Mouse (Mus musculus) E14TG2a.4 (cell line): ENCODE data around the gene Cypt4.
"Not testable (repeated sequence)": the region's sequence is repeated elsewhere in the genome, so short reads cannot be mapped to it uniquely, and the experiment has no call there.

Experiments
- H3K27me3 ChIP-seq: 2 replicates; pipeline ENCODE4 v1.6.1; 2014; ENCODE audit warnings: low read length, control low read depth; ENCODE audit not compliant: insufficient read depth
- H3K36me3 ChIP-seq: 2 replicates; pipeline ENCODE4 v1.6.1; 2014; ENCODE audit warnings: low read length, control low read depth; ENCODE audit not compliant: insufficient read depth
- H3K4me1 ChIP-seq: replicated peaks from 2 replicates; pipeline ENCODE4 v1.6.1; 2014; ENCODE audit warnings: low read depth, low read length, control low read depth
- H3K4me3 ChIP-seq: replicated peaks from 2 replicates; pipeline ENCODE4 v1.5.1; 2014; ENCODE audit warnings: mild to moderate bottlenecking, low read length
- H3K9me3 ChIP-seq: 2 replicates; pipeline ENCODE4 v1.6.1; 2014; ENCODE audit warnings: low read length, control low read depth
- CTCF ChIP-seq: conservative IDR thresholded peaks from 2 replicates; pipeline ENCODE4 v1.5.1; 2014; ENCODE audit warnings: low read length
- NANOG ChIP-seq: IDR thresholded peaks from 2 replicates; pipeline ENCODE4 v1.6.1; 2014; ENCODE audit warnings: borderline replicate concordance, low read length, mixed read lengths
- POU5F1 ChIP-seq: IDR thresholded peaks from 2 replicates; pipeline ENCODE4 v1.6.1; 2014; ENCODE audit warnings: low read length, borderline replicate concordance

The Cypt4 gene

DNA sequence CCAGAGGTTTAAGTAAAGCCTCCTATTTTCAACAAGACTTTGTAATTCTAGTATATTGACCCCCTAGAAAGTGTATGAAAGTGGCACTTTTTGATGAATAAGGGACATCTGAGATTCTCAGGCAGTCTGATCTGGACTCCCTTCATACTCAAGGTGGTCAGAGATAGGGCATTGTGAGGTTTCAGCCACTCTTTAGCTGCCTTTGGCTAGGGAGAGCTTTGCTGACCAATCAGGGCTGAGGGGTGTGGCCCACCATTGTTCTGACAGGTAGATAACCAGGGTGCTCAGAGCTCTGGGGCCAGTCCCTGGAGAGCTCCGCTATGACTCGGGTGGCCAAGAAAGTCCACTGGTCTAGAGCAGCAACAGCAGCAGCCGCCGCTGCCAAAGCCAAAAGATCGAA lies at the start of gene Cypt4:
Cypt4 (plus strand) TSS at position 301 of the 400 bp plus-strand sequence.
- TF ChIP-seq CTCF (no peak), NANOG (no peak), POU5F1 (no peak)

GRCm38 (mm10) chr9:24637341-24637740 lies 12.3 kb downstream of the Cypt4 start:
- not testable (repeated sequence) for H3K36me3 ChIP-seq, H3K4me1 ChIP-seq, H3K27me3 ChIP-seq, H3K9me3 ChIP-seq, H3K4me3 ChIP-seq

More for the DNA sequence above, at the start of gene Cypt4:
- Histone ChIP-seq H3K4me3 (no peak within 1 kb of the TSS), H3K9me3 (no peaks in the 10 kb centered on the region), H3K27me3 (no peaks in the 10 kb centered on the region), H3K4me1 (no peaks in the 10 kb centered on the region), H3K36me3 (no peaks in the 10 kb centered on the region)
